Mouse (Mus musculus) kidney, postnatal 10 days (tissue): Measurements from ENCODE around the gene Bag2.
A peak's percentile ranks its signal among the peaks of the same experiment; 100 is the strongest.
"Not testable (repeated sequence)": the region's sequence is repeated elsewhere in the genome, so short reads cannot be mapped to it uniquely, and the experiment has no call there.

Experiments
- DNase-seq: peaks from one replicate; pipeline ENCODE4 v3.0.0; 2021; ENCODE audit warnings: mixed read lengths

Bag2 gene

DNA sequence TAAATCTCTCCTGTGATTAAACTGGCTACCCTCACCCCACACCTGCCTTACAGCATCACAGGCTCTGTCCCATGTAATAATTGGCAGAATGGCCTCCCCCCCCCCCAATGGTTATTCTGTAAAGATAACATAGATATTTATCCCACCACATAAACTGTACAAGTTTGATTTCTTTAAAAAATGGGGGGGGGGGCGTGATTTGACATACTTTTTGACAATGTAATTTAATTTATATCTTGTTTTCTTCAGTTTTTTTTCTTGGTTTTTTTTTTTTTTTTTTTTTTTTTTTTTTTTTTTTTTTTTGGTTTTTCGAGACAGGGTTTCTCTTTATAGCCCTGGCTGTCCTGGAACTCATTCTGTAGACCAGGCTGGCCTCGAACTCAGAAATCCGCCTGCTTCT lies 7.9 kb downstream of the Bag2 start:
- DNase-seq = not testable (repeated sequence)

DNA sequence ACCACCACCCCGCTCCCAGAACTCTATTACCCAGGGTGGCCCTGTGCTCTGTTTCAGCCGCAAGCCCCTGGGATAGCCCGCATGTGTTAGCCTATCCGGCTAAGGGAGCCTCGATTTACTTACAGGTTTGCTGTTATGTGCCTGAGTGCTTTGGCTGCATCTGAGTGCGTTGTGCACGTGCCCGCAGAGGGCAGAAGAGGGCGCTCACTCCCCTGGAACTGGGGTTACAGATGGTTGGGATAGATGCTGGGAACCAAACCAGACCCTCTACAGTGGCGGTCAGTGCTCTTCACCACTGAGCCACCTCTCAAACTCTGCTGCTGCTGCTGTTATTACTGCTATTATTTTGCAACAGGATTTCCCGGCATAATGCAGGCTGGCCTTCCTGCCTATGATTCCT lies 8.5 kb downstream of the Bag2 start:
- DNase-seq = no peak

DNA sequence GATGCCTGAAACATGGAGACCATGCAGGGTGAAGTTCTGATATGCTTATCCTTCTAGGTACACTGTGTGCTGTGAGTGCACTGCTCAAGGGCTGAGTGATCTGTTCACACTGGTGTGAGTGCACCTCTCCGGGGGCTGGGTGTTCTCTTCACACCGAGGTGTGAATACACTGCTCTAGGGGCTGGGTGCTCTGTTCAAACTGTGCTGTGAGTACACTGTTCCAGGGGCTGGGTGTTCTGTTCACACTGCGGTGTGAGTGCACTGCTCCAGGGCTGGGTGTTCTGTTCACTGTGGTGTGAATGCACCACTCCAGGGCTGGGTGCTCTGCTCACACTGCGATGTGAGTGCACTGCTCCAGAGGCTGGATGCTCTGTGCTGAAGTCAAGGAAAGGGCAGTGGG lies 11.7 kb downstream of the Bag2 start:
- no peak for DNase-seq

DNA sequence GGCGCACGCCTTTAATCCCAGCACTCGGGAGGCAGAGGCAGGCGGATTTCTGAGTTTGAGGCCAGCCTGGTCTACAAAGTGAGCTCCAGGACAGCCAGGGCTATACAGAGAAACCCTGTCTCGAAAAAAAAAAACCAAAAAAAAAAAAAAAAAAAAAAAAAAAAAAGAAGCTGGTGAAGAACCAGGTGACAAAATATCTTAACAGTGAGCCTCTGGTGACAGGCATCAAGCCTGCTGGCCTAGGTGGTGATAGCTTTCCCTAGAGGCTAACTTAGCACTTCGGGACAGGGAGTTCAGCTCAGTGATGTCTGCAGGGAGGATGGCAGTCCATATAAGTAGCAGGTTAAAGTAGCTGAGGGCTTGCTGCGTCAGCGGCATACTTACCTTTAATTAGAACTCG lies 12.8 kb downstream of the Bag2 start:
- not testable (repeated sequence) for DNase-seq

DNA sequence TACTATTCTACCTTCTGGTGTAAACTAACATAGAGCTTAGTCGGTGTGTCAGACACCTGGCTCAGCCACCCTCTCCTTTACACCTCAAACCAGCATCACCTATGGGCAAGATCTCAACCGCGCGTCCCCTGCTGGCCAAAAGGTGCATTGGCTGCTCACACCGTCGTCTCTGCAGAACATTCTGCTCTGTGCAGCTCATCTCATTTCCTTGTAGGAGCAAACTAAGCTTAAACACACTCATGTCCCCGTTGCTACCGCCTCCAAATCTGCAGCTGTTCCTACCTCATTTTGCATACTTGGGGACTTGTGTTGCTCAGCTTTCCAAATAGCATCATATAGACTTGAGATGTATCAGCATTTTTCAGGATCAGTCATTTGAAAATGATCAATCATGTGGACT lies 14.7 kb downstream of the Bag2 start:
- peak; percentile 46 for DNase-seq

DNA sequence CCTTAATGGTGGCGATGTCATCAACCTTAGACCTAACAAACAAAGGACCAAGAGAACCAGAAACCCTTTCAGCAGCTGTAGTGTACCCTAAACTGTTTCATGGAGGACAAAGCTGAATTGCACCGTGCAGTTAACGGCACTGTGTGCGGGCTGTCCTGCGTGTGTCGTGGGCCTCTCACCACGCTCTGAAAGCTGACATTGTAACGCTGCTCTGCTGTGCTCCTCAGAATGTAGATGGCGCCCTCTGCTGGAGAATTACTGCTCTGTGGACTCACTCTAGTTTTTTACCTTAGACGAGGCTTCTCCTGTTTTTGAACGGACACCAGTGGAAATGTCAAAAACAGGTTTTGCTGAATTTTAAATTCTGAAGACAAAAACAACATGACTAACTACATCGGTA lies 18.3 kb downstream of the Bag2 start:
- DNase-seq = peak; percentile 91

DNA sequence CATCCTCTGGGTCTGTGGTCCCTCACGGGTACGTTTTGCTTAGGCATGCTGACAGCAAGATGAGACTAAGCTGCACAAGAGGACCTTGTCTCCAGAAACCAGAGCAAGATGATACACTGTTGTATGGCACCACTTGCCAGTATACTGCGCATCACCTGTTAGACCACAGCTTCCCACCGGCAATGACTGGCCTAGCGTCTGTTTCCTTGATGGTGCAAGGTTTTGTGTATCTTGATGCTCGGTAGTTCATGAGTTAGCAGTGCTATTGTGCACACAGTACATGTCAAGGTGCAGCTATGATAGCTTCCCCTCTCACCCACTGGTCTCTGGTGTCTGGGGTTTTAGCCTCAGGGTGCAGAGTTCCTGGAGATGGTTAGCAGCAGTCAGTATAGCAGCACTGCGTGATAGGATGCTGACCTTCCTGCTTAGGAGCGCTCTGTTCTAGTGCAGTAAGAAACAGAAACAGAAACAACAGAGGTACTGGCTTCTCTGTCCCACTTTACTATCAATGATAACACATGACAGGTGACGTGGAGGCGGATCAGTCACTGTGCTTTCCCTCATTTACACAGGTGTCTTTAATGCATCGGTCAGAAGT lies 18.8 kb downstream of the Bag2 start:
- no peak for DNase-seq

DNA sequence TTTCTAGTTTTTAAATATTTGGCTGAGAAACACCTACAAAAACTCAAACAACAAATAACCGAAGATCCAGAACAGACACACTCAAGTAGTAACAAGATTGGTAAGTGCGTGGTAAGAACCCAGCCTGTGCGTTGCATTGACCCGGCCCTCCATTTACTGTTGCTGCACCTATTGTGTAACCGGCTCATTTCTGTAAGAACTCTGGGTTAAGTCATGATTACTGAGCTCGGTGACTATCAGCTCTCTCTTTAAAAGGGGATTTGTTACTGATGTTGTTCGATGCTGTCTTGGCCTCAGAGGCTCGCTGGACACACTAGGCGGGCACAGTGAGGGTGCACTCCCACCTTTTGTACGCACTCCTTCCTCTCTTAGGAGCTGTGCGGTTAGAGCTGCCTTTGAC lies 19.3 kb downstream of the Bag2 start:
- no peak for DNase-seq

DNA sequence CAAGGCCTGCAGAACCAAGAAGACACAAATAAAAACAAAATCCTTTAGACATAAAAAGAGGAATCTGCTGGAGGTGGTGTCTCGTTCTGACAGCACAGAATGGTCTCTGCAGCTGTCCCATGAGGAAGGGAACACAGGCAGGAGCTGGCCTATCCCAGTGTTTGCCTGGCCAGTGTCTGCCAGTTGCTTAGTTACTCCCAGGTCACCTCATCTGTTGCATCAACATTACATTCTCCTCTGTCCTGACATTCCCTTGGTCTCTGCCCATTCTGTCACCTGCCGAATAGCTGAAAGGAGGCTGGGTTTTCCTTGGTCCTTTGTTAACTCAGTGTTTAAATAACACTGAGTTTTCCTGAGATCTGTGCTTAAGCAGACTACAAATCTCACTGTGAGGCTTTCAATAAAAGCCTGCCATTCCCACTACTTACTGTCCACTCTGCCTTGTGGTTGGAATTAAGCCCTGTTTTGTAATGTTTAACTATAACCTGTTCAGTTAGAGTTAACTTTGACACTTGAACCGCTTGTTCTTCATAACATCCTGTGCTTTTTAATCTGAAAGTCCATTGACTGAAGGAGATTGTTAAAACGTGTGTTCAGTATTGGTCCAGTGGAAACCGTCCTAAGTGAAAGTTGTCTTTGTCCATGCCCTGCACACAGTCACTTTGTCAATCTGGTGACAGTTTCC lies 23.5 kb downstream of the Bag2 start:
- no peak for DNase-seq

DNA sequence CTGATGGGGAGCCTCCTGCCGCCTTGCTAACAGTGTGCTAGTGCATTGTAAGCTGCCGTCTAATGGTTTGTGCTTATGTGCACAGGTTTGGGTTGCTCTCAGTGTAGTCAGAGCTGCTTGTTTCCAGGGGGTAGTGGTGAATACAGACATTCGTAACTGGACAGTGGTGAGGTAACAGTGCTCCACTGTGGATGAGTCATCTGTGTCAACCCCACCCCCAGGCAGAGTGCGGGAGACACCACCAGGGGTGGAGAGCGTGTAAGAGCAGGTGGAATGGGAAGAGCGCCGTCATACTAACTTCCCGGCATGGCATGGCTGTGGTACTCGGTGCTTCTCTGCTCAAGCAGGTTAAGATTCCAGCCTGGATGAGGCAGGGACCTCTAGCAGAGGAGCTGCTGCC lies 24.6 kb downstream of the Bag2 start:
- DNase-seq = no peak

DNA sequence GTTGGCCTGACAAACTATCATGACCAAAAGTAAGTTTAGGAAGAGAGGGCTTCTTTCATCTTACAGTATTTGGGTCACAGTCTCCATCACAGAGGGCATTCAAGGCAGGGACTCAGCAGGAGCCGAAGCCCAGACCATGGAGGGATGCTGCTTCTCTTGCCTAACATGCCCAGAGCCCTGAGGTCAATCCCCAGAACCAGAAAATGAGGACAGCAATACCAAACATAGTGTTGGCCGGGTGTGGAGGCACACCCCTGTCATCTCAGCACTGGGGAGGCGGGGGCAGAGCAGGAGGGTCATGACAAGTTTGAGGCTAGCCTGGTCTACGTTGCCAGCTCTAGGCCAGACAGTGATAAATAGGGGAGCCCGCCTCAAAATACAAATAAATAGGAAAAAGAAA lies 32.5 kb downstream of the Bag2 start:
- no peak for DNase-seq

DNA sequence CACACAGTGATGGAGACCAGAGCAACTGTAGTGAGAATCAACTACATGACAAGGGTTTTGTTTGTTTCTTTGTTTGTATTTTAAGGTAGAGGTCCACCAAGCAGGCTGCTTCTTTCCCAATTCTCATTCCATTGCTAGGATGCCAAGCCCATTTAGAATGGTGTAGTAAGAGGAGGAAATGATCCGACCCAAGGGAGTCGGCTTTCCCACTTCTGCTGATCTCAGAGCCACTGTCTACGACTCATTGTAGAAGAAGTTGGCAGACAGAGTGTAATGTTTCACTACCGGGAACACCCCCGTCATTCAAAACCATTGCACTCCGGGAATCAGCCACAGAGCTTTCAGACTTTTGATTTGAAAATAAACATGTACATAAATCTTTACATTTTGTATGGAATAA lies 33.1 kb downstream of the Bag2 start:
- DNase-seq = no peak

DNA sequence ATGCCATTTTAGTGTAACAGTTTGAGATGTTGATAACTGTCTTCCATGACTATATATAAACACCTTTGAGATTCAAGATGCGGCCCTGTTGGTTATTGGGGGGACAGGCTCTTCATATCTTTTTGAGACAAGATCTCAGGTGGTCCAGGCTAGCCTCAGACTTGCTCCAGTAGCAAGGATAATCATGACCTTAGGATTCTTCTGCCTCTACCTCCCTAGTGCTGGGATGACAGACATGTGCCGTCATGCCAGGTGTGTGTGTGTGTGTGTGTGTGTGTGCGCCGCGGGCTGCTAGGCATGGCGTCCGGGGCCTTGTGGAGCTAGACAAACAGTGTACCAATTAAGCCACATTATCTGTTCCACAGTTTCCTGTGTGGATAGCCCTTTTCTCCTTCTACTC lies 36.6 kb downstream of the Bag2 start:
- no peak for DNase-seq

DNA sequence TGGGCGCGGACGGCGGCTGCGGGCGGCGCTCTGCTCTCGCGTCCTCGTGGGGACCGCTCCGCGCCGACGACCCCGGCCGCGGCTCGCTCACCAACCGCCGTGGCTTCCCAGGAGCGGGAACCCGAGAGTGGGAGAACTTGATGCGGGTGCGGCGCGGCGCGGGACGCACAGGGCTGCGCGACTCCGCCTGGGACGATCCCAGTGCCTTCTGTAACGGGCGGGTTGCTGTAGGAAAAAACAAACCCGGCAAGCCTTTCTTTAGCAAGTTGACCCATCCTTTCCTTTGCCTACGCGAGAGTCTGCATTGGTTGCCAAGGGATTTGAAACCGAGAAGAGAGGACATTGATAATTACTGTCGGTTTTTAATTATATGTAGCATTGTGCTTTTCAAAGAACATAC lies 37.4 kb downstream of the Bag2 start:
- DNase-seq = no peak

DNA sequence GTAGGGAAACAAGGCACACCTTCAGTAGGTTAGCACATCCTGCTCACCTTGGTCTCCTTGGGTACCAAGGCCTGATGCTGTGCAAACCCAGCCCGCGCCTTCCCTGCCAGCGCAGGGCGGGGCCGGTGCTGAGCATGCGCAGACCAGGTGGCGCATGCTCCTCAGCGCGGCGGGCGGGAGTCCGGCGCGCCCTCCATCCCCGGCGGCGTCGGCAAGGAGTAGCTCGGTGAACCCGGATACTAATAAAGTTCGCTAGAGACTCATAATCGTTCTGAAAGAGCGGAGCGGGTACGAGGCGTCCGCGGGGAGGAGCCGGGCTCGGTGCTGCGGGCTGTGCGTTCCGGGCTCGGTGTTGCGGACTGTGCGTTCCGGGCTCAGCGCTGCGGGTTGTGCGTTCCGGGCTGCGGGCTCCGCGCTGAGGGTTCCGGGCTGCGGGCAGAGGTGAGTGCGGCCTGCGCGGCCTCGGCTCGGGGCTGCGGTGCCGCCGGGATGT lies 37.8 kb downstream of the Bag2 start, which contains the start of gene Rab23:
Rab23 (plus strand) TSS at position 155 of the 493 bp plus-strand sequence.
- peak; percentile 89 for DNase-seq

DNA sequence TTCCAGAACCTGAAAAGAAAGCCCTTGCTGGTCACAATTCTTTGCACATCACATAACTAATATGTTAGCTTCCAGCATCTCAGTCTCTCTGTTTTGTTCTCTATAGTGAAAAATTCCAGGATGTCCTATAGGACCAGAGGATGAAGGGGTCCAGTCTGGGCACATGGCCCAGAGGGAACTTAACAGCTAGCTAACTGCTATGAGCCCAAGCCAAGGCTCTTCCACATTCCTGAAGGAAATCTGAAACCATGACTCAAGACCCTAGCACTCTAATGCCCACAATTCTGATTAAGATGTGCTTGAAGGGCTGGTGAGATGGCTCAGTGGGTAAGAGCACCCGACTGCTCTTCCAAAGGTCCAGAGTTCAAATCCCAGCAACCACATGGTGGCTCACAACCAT lies 40.0 kb downstream of the Bag2 start:
- no peak for DNase-seq

DNA sequence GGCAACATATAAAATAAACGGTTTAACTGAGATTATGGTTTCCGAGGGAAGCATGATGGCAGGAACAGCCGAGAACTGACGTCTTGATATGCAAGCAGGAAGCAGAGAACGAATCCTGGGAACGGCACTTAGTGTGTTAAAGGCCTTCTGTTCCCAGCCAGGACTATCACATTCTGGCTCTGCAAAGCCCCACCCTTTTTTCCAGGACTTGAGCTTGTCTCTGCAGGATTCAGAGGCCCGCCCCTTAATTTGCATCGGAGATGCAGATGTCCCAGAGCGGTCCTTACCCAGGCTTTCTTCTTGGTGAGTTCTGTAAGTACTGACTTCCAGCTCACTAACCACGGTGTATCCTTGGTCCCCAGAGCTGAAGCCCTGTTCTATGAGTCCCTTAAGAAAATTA lies 42.8 kb downstream of the Bag2 start:
- DNase-seq = no peak

DNA sequence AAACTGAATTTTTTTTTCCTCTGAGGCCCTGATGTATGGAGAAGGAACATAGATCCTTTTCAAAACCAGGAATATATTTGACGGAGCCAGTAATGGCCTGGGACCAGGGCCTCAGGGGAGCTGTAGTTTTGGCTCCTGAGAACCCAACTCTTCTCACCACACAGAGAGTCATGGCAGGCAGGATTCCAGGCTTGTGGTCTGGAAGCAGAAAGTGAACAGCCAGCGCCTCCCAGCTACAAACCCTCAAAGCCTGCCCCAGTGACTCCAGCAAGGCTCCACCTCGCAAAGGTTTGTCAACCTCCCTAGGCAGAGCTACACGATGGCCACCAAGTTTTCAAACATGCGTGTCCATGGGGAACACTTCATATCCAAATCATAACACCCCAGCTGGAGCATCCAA lies 45.6 kb downstream of the Bag2 start:
- DNase-seq = no peak

DNA sequence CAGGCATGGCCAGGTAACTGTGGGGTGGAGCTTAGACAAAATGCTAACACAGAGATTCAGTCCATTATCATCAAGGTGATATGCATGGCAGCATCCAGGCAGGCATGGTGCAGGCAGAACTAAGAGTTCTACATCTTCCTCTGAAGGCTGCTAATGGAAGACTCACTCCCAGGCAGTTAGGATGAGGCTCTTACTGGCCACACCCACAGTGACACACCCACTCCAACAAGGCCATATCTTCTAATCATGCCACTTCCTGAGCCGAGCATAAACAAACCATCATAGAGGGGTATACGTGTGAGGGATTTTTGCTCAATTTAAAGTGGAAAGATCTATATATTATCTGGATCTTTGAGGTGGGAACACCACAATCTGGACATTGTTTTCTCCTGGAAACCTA lies 48.0 kb downstream of the Bag2 start:
- no peak for DNase-seq

DNA sequence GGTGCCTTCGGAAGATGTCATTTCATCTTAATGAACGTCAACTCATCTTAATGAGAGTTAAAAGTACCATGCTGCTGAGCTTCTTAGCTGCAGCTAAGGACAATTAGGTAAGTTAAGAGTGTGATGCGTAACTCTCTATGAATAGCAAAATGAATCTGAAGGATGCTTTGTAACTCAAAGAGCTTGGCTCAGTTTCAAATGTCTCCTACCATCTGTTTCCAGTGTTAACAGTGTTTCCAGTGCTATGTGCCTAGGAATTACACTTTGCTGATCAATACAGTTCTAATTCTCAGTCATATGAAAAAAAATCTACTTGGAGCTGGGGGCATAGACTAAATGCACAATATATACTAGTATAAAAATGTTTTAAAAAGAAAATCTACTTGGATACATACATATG lies 56.4 kb downstream of the Bag2 start:
- no peak for DNase-seq

DNA sequence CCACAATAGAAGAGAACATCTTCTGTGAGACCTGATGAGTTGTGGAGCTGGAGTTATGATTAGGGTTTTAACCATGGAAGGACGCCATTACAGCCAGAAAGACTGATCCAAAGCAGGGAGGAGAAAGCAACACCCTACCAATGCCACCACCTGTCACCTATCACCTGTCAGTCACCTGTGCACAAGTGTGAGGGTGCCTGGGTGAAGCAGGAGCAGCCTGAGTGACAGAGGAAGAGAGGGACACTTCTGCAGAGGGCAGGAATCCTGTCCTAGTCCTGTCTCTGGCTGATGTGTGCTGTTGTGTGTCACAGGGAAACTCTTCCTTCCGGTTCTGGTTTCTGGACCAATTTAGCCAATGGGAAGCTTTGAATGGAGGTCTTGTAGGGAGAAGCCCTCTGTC lies 61.6 kb downstream of the Bag2 start:
- no peak for DNase-seq
